ENCODE assay signal across 4 mouse cellular contexts in genomic region chr10:127657617-127658016, GRCm38 (mm10). TPM values are rescaled to one million over a fixed set of nuclear protein-coding genes. Genes with fewer than 3 reads are reported as not detected.
"Had no signal": no experiment of that assay in that cellular context is flagged by ENCODE, and none has a peak within 500 bp of the region (broad histone marks: within the 10 kb centered on the region; RNA-seq: fewer than 3 reads in every experiment).

No protein-coding gene starts in this region.

RNA-seq across cellular contexts. Expression of gene Myo1a, which starts 47.4 kb away (rescaled TPM):
- total RNA-seq: common myeloid progenitor, adult 5-6 weeks; gastrocnemius, adult 18-20 months; gastrocnemius, adult 8-10 months; granulocyte monocyte progenitor cell, adult 5-6 weeks had no signal
